Mouse (Mus musculus): ENCODE measurements around the gene Rragb. TPM values are rescaled to one million over a fixed set of nuclear protein-coding genes. Genes with fewer than 3 reads are reported as not detected.
A peak's percentile ranks its signal among the peaks of the same experiment; 100 is the strongest.
"Not testable (repeated sequence)": the region's sequence is repeated elsewhere in the genome, so short reads cannot be mapped to it uniquely, and the experiment has no call there.

Gene Rragb
- polyA plus RNA-seq (2015; fragmentation: Nextera tagmentation; extraction: Ambion mirVana), result 3.7 and 4.2 TPM in 2 replicates

- 18% methylated on average over 47 of the region's 47 CpGs for WGBS
- Histone ChIP-seq H3K27ac (replicated peaks) (no peak within 1 kb of the TSS), H3K36me3 (no peaks in the 10 kb centered on the region), H3K9ac (peak within 1 kb of the TSS; percentile 64), H3K4me1 (replicated peaks) (0 out of 2 replicates have a peak, but pooled peaks cover 4% of the 10 kb centered on the region), H3K27me3 (peaks cover 22% of the 10 kb centered on the region), H3K4me2 (peak within 1 kb of the TSS; percentile 63), H3K4me3 (peak within 1 kb of the TSS; percentile 51), H3K9me3 (no peaks in the 10 kb centered on the region)
- ATAC-seq (ENCODE audit: low read depth), result peak; percentile 98
Measured at GRCm38 (mm10) chrX:153139734-153140515, at the start of gene Rragb. TSS of gene Rragb (plus strand) at chrX:153139981.

GRCm38 (mm10) chrX:153118486-153118885, 21.3 kb upstream of the Rragb start, which contains the start of gene Foxr2:
TSS of gene Foxr2 (plus strand) at chrX:153118786.
- Histone ChIP-seq H3K9me3 (no peaks in the 10 kb centered on the region), H3K4me2 (no peak within 1 kb of the TSS), H3K9ac (no peak within 1 kb of the TSS), H3K27me3 (no peaks in the 10 kb centered on the region), H3K4me1 (replicated peaks) (no peaks in the 10 kb centered on the region), H3K27ac (replicated peaks) (no peak within 1 kb of the TSS), H3K36me3 (no peaks in the 10 kb centered on the region), H3K4me3 (no peak within 1 kb of the TSS)
- no peak for ATAC-seq (ENCODE audit: low read depth)
- WGBS, result 0% methylated on average over 2 of the region's 3 CpGs

DNA sequence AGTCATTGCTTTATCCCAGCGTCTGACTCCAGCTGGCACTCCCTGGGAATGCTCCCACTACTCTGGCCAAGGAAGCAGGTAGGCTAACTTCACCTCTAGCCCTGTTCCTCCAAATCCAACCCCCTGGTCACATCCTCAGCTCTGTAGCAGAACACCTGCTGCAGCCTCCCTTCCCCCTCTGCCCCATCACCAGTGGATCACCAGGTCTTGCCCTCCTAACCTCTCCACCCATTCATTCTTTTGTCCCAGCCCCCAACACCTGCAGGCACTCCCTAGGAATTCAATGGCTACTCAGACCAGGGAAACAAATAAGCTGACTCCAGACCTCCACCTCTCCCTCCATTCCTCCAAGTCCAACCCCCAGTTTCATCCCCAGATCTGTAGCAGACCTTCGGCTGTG, 20.8 kb upstream of the Rragb start:
- no peak overlapping the region for H3K9ac ChIP-seq
- H3K27me3 ChIP-seq, result no peaks in the 10 kb centered on the region
- no peak overlapping the region for H3K4me3 ChIP-seq
- no peak overlapping the region for H3K4me2 ChIP-seq
- no peaks in the 10 kb centered on the region for H3K36me3 ChIP-seq
- no peak overlapping the region for H3K27ac ChIP-seq (replicated peaks)
- ATAC-seq (ENCODE audit: low read depth), result no peak
- WGBS, result 34% methylated on average over 2 of the region's 2 CpGs
- H3K4me1 ChIP-seq (replicated peaks), result no peaks in the 10 kb centered on the region
- H3K9me3 ChIP-seq, result no peaks in the 10 kb centered on the region

DNA sequence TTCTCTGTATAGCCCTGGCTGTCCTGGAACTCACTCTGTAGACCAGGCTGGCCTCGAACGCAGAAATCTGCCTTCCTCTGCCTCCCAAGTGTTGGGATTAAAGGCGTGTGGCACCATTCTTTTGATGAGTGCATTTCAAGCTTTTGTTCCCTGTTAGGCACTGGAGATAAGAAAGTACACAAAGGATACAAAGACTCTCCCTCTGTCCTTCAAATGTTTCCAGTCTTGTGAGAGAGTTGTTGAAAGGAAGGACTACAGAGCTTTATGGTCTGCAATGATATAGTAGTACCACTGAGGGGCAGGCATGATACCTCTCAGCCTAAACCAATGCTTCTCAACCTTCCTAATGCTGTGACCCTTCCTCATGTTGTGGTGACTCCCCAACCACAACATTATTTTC, 2.9 kb downstream of the Rragb start:
- no peak overlapping the region for H3K4me2 ChIP-seq
- no peak for ATAC-seq (ENCODE audit: low read depth)
- no peaks in the 10 kb centered on the region for H3K9me3 ChIP-seq
- H3K27ac ChIP-seq (replicated peaks), result no peak overlapping the region
- WGBS, result 73% methylated on average over 3 of the region's 3 CpGs
- H3K4me3 ChIP-seq, result no peak overlapping the region
- peaks cover 18% of the 10 kb centered on the region for H3K27me3 ChIP-seq
- no peaks in the 10 kb centered on the region for H3K36me3 ChIP-seq
- H3K9ac ChIP-seq, result no peak overlapping the region
- 0 out of 2 replicates have a peak, but pooled peaks cover 4% of the 10 kb centered on the region for H3K4me1 ChIP-seq (replicated peaks)

- Histone ChIP-seq H3K4me2 (no peak overlapping the region), H3K27ac (replicated peaks) (no peak overlapping the region), H3K27me3 (no peaks in the 10 kb centered on the region), H3K9ac (no peak overlapping the region), H3K4me3 (no peak overlapping the region), H3K9me3 (no peaks in the 10 kb centered on the region), H3K4me1 (replicated peaks) (no peaks in the 10 kb centered on the region), H3K36me3 (no peaks in the 10 kb centered on the region)
- WGBS, result 21% methylated on average over 1 of the region's 1 CpGs
- ATAC-seq (ENCODE audit: low read depth), result no peak
Measured at GRCm38 (mm10) chrX:153151766-153152165, 12.0 kb downstream of the Rragb start.

- H3K4me3 ChIP-seq, result no peak overlapping the region
- H3K27me3 ChIP-seq, result no peaks in the 10 kb centered on the region
- no peaks in the 10 kb centered on the region for H3K9me3 ChIP-seq
- no peak overlapping the region for H3K27ac ChIP-seq (replicated peaks)
- no peak for ATAC-seq (ENCODE audit: low read depth)
- no peak overlapping the region for H3K4me2 ChIP-seq
- no peak overlapping the region for H3K9ac ChIP-seq
- H3K4me1 ChIP-seq (replicated peaks), result no peaks in the 10 kb centered on the region
- no peaks in the 10 kb centered on the region for H3K36me3 ChIP-seq
- 54% methylated on average over 3 of the region's 3 CpGs for WGBS
Measured at GRCm38 (mm10) chrX:153155322-153155721, 15.5 kb downstream of the Rragb start.

DNA sequence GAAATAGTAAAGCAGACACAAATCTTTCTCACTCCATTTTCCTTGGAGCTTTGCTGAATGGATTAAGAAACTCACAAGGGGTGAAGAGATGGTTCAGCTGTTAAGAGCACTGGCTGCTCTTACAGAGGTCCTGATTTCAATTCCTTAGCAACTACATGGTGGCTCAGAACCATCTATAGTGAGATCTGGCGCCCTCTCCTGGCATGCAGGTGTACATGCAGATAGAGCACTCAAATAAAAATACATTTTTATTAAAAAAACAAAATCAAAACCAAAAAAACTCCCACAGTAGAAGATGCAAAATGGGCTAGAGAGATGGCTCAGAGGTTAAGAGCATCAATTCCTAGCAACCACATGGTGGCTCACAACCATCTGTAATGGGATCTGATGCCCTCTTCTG, 35.0 kb downstream of the Rragb start:
- Histone ChIP-seq H3K4me1 (replicated peaks) (no peaks in the 10 kb centered on the region), H3K9me3 (no peaks in the 10 kb centered on the region), H3K4me2 (no peak overlapping the region), H3K27me3 (no peaks in the 10 kb centered on the region), H3K36me3 (no peaks in the 10 kb centered on the region), H3K27ac (replicated peaks) (no peak overlapping the region), H3K9ac (no peak overlapping the region), H3K4me3 (no peak overlapping the region)
- ATAC-seq (ENCODE audit: low read depth), result no peak
- WGBS, result 14% methylated on average over 1 of the region's 1 CpGs

GRCm38 (mm10) chrX:153182221-153182620, 42.4 kb downstream of the Rragb start:
- Histone ChIP-seq H3K27ac (replicated peaks) (no peak overlapping the region), H3K36me3 (no peaks in the 10 kb centered on the region), H3K9me3 (no peaks in the 10 kb centered on the region), H3K4me2 (no peak overlapping the region), H3K4me3 (no peak overlapping the region), H3K27me3 (no peaks in the 10 kb centered on the region), H3K9ac (no peak overlapping the region), H3K4me1 (replicated peaks) (no peaks in the 10 kb centered on the region)
- WGBS, result 87% methylated on average over 2 of the region's 2 CpGs
- no peak for ATAC-seq (ENCODE audit: low read depth)

- H3K9ac ChIP-seq; H3K4me1 ChIP-seq (replicated peaks); H3K27ac ChIP-seq (replicated peaks); H3K9me3 ChIP-seq; H3K27me3 ChIP-seq; ATAC-seq (ENCODE audit: low read depth); H3K36me3 ChIP-seq; H3K4me2 ChIP-seq; H3K4me3 ChIP-seq: not testable (repeated sequence)
- 81% methylated on average over 2 of the region's 2 CpGs for WGBS
Measured at GRCm38 (mm10) chrX:153199185-153199584, 59.4 kb downstream of the Rragb start.

- Histone ChIP-seq H3K36me3 (no peaks in the 10 kb centered on the region), H3K4me1 (replicated peaks) (no peaks in the 10 kb centered on the region), H3K4me3 (no peak overlapping the region), H3K9ac (no peak overlapping the region), H3K27ac (replicated peaks) (no peak overlapping the region), H3K27me3 (no peaks in the 10 kb centered on the region), H3K4me2 (no peak overlapping the region), H3K9me3 (no peaks in the 10 kb centered on the region)
- no peak for ATAC-seq (ENCODE audit: low read depth)
- WGBS, result 44% methylated on average over 1 of the region's 1 CpGs
Measured at GRCm38 (mm10) chrX:153211101-153211500, 71.3 kb downstream of the Rragb start.
